Mouse (Mus musculus) c-Kit-positive CD71-positive TER-119-negative erythroid progenitor cells, embryonic 14.5 days (primary cell): ENCODE data around the gene Zfp398.
"Not testable (repeated sequence)": the region's sequence is repeated elsewhere in the genome, so short reads cannot be mapped to it uniquely, and the experiment has no call there.

Experiments
- DNase-seq: peaks from one replicate; pipeline ENCODE4 v3.0.0-alpha.2; 2013; ENCODE audit warnings: low read depth

The Zfp398 gene

GRCm38 (mm10) chr6:47824241-47824640 lies 11.2 kb upstream of the Zfp398 start:
- no peak for DNase-seq

GRCm38 (mm10) chr6:47827462-47827861 lies 8.0 kb upstream of the Zfp398 start:
- DNase-seq = no peak

GRCm38 (mm10) chr6:47828950-47829349 lies 6.5 kb upstream of the Zfp398 start:
- no peak for DNase-seq

- no peak for DNase-seq
These were observed 5.1 kb upstream of the Zfp398 start, which contains the start of gene Zfp786 for GRCm38 (mm10) chr6:47830104-47831078. TSS of gene Zfp786 (minus strand) at chr6:47830867.

- no peak for DNase-seq
These were observed 3.2 kb upstream of the Zfp398 start for GRCm38 (mm10) chr6:47832220-47832619.

GRCm38 (mm10) chr6:47835984-47836521 lies 592 bp downstream of the Zfp398 start:
- no peak for DNase-seq

GRCm38 (mm10) chr6:47837630-47838029 lies 2.2 kb downstream of the Zfp398 start:
- DNase-seq = no peak

- no peak for DNase-seq
These were observed 5.6 kb downstream of the Zfp398 start for GRCm38 (mm10) chr6:47841077-47841476.

GRCm38 (mm10) chr6:47841831-47842230 lies 6.4 kb downstream of the Zfp398 start:
- no peak for DNase-seq

- no peak for DNase-seq
These were observed 6.9 kb downstream of the Zfp398 start for GRCm38 (mm10) chr6:47842337-47842736.

GRCm38 (mm10) chr6:47845779-47846178 lies 10.3 kb downstream of the Zfp398 start:
- DNase-seq = no peak

- DNase-seq = no peak
These were observed 21.8 kb downstream of the Zfp398 start for GRCm38 (mm10) chr6:47857241-47857640.

- not testable (repeated sequence) for DNase-seq
These were observed 22.3 kb downstream of the Zfp398 start for GRCm38 (mm10) chr6:47857729-47858128.

GRCm38 (mm10) chr6:47872266-47872665 lies 36.8 kb downstream of the Zfp398 start:
- no peak for DNase-seq

GRCm38 (mm10) chr6:47877058-47877457 lies 41.6 kb downstream of the Zfp398 start, which contains the start of gene Zfp282:
TSS of gene Zfp282 (plus strand) at chr6:47877204.
- DNase-seq = no peak

- peak; percentile 72 for DNase-seq
These were observed 42.1 kb downstream of the Zfp398 start for GRCm38 (mm10) chr6:47877461-47878132.

GRCm38 (mm10) chr6:47878133-47878514 lies 42.7 kb downstream of the Zfp398 start:
- DNase-seq = peak; percentile 35

GRCm38 (mm10) chr6:47878593-47878992 lies 43.1 kb downstream of the Zfp398 start:
- DNase-seq = no peak

GRCm38 (mm10) chr6:47879049-47879716 lies 43.7 kb downstream of the Zfp398 start:
- no peak for DNase-seq

GRCm38 (mm10) chr6:47880166-47880565 lies 44.7 kb downstream of the Zfp398 start:
- DNase-seq = no peak

GRCm38 (mm10) chr6:47888812-47889383 lies 53.4 kb downstream of the Zfp398 start:
- no peak for DNase-seq

- no peak for DNase-seq
These were observed 64.0 kb downstream of the Zfp398 start for GRCm38 (mm10) chr6:47899416-47899815.
